Mouse (Mus musculus): ENCODE data around the gene Btla. TPM values are rescaled to one million over a fixed set of nuclear protein-coding genes. Genes with fewer than 3 reads are reported as not detected.

Gene Btla
- 0.69 and 0.74 TPM in 2 replicates for polyA plus RNA-seq (2012; rRNA removed)

- TF ChIP-seq CTCF (IDR thresholded peaks at IDR 0.05; ENCODE audit: extremely low read depth, insufficient read depth, low read length) (no peak), POLR2A (IDR thresholded peaks at IDR 0.05; ENCODE audit: extremely low read depth, insufficient read depth, low read length) (no peak)
- Histone ChIP-seq H3K4me1 (ENCODE audit: control insufficient read depth, insufficient read depth, low read length) (no peaks in the 10 kb centered on the region; the same call in 1 of the 2 replicates), H3K27ac (ENCODE audit: insufficient read depth, low read length) (no peak within 1 kb of the TSS), H3K4me3 (ENCODE audit: insufficient read depth, low read length) (no peak within 1 kb of the TSS)
These were observed at the start of gene Btla for GRCm38 (mm10) chr16:45223648-45224388. TSS of gene Btla (plus strand) at chr16:45224315.

- Histone ChIP-seq H3K4me3 (ENCODE audit: insufficient read depth, low read length) (no peak overlapping the region), H3K4me1 (ENCODE audit: control insufficient read depth, insufficient read depth, low read length) (no peaks in the 10 kb centered on the region), H3K27ac (ENCODE audit: insufficient read depth, low read length) (no peak overlapping the region)
- TF ChIP-seq CTCF (IDR thresholded peaks at IDR 0.05; ENCODE audit: extremely low read depth, insufficient read depth, low read length) (no peak), POLR2A (IDR thresholded peaks at IDR 0.05; ENCODE audit: extremely low read depth, insufficient read depth, low read length) (no peak)
These were observed 45.6 kb upstream of the Btla start for GRCm38 (mm10) chr16:45178552-45178951.

GRCm38 (mm10) chr16:45181824-45182223 is 42.3 kb upstream of the Btla start:
- no peak for TF ChIP-seq CTCF (IDR thresholded peaks at IDR 0.05; ENCODE audit: extremely low read depth, insufficient read depth, low read length)
- TF ChIP-seq POLR2A (IDR thresholded peaks at IDR 0.05; ENCODE audit: extremely low read depth, insufficient read depth, low read length) = no peak
- no peak overlapping the region for H3K4me3 ChIP-seq (ENCODE audit: insufficient read depth, low read length)
- no peak overlapping the region for H3K27ac ChIP-seq (ENCODE audit: insufficient read depth, low read length)
- no peaks in the 10 kb centered on the region for H3K4me1 ChIP-seq (ENCODE audit: control insufficient read depth, insufficient read depth, low read length)

GRCm38 (mm10) chr16:45192613-45193012 is 31.5 kb upstream of the Btla start:
- H3K4me1 ChIP-seq (ENCODE audit: control insufficient read depth, insufficient read depth, low read length) = no peaks in the 10 kb centered on the region
- TF ChIP-seq CTCF (IDR thresholded peaks at IDR 0.05; ENCODE audit: extremely low read depth, insufficient read depth, low read length) (peak; percentile 82), POLR2A (IDR thresholded peaks at IDR 0.05; ENCODE audit: extremely low read depth, insufficient read depth, low read length) (no peak)
- no peak overlapping the region for H3K27ac ChIP-seq (ENCODE audit: insufficient read depth, low read length)
- no peak overlapping the region for H3K4me3 ChIP-seq (ENCODE audit: insufficient read depth, low read length)

- no peak overlapping the region for H3K4me3 ChIP-seq (ENCODE audit: insufficient read depth, low read length)
- TF ChIP-seq CTCF (IDR thresholded peaks at IDR 0.05; ENCODE audit: extremely low read depth, insufficient read depth, low read length) = peak; percentile 79
- no peak for TF ChIP-seq POLR2A (IDR thresholded peaks at IDR 0.05; ENCODE audit: extremely low read depth, insufficient read depth, low read length)
- H3K4me1 ChIP-seq (ENCODE audit: control insufficient read depth, insufficient read depth, low read length) = no peaks in the 10 kb centered on the region
- H3K27ac ChIP-seq (ENCODE audit: insufficient read depth, low read length) = no peak overlapping the region
These were observed 27.3 kb upstream of the Btla start for GRCm38 (mm10) chr16:45196816-45197215.

- Histone ChIP-seq H3K4me1 (ENCODE audit: control insufficient read depth, insufficient read depth, low read length) (no peaks in the 10 kb centered on the region), H3K4me3 (ENCODE audit: insufficient read depth, low read length) (no peak overlapping the region), H3K27ac (ENCODE audit: insufficient read depth, low read length) (no peak overlapping the region)
- TF ChIP-seq CTCF (IDR thresholded peaks at IDR 0.05; ENCODE audit: extremely low read depth, insufficient read depth, low read length) (no peak), POLR2A (IDR thresholded peaks at IDR 0.05; ENCODE audit: extremely low read depth, insufficient read depth, low read length) (no peak)
These were observed 22.7 kb upstream of the Btla start for GRCm38 (mm10) chr16:45201395-45201794.

- no peak overlapping the region for H3K4me3 ChIP-seq (ENCODE audit: insufficient read depth, low read length)
- H3K27ac ChIP-seq (ENCODE audit: insufficient read depth, low read length) = no peak overlapping the region
- TF ChIP-seq POLR2A (IDR thresholded peaks at IDR 0.05; ENCODE audit: extremely low read depth, insufficient read depth, low read length) (no peak), CTCF (IDR thresholded peaks at IDR 0.05; ENCODE audit: extremely low read depth, insufficient read depth, low read length) (no peak)
- no peaks in the 10 kb centered on the region for H3K4me1 ChIP-seq (ENCODE audit: control insufficient read depth, insufficient read depth, low read length)
These were observed 19.7 kb upstream of the Btla start for GRCm38 (mm10) chr16:45204438-45204837.

- Histone ChIP-seq H3K4me1 (ENCODE audit: control insufficient read depth, insufficient read depth, low read length) (no peaks in the 10 kb centered on the region), H3K4me3 (ENCODE audit: insufficient read depth, low read length) (no peak overlapping the region), H3K27ac (ENCODE audit: insufficient read depth, low read length) (no peak overlapping the region)
- no peak for TF ChIP-seq POLR2A (IDR thresholded peaks at IDR 0.05; ENCODE audit: extremely low read depth, insufficient read depth, low read length)
- no peak for TF ChIP-seq CTCF (IDR thresholded peaks at IDR 0.05; ENCODE audit: extremely low read depth, insufficient read depth, low read length)
These were observed 19.1 kb upstream of the Btla start for GRCm38 (mm10) chr16:45204859-45205670.

GRCm38 (mm10) chr16:45222016-45222415 is 2.1 kb upstream of the Btla start:
- TF ChIP-seq POLR2A (IDR thresholded peaks at IDR 0.05; ENCODE audit: extremely low read depth, insufficient read depth, low read length) (no peak), CTCF (IDR thresholded peaks at IDR 0.05; ENCODE audit: extremely low read depth, insufficient read depth, low read length) (no peak)
- Histone ChIP-seq H3K27ac (ENCODE audit: insufficient read depth, low read length) (no peak overlapping the region), H3K4me3 (ENCODE audit: insufficient read depth, low read length) (no peak overlapping the region), H3K4me1 (ENCODE audit: control insufficient read depth, insufficient read depth, low read length) (no peaks in the 10 kb centered on the region; the same call in 1 of the 2 replicates)
